Mouse (Mus musculus): Measurements from ENCODE around the gene St6galnac5.

DNA sequence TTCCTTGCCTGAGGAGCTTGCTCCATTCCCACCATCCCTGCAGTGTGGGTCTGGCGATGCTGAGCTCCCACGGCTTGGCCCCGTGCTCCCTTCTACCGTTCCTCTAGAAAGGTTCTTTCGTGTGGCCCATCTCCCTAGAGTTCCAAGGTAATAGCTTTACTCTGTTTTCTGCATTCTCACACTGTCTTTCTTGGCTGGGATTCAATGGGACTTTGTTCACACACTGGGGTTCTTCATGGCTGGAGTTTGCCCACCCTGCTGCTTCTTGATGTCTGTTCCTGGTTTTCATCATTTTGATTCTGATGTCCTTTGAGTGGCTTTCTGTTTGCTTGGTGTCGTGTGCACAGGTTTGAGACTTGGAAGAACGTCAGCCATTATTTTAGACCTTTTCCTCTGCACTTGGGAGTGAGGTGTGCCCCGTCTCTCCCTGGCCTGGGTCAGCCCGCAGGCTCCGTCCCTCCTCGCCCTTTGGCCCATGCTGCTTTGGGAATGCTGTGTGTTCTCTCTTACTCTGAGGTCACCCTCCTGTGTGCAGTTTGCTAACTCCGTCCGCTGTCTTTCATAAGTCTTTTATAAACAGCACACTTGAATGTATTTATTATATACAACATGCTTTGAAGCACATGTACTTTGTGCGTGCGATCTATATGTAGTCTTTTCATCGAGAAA, 205.0 kb downstream of the St6galnac5 start:
- TF ChIP-seq POLR2A (IDR thresholded peaks at IDR 0.05; ENCODE audit: insufficient read depth, low read depth, low read length) (no peak), CTCF (IDR thresholded peaks at IDR 0.05; ENCODE audit: insufficient read depth, low read depth, low read length) (no peak)
